Comparison of ENCODE assay signal across 8 mouse cellular contexts in the genomic region with DNA sequence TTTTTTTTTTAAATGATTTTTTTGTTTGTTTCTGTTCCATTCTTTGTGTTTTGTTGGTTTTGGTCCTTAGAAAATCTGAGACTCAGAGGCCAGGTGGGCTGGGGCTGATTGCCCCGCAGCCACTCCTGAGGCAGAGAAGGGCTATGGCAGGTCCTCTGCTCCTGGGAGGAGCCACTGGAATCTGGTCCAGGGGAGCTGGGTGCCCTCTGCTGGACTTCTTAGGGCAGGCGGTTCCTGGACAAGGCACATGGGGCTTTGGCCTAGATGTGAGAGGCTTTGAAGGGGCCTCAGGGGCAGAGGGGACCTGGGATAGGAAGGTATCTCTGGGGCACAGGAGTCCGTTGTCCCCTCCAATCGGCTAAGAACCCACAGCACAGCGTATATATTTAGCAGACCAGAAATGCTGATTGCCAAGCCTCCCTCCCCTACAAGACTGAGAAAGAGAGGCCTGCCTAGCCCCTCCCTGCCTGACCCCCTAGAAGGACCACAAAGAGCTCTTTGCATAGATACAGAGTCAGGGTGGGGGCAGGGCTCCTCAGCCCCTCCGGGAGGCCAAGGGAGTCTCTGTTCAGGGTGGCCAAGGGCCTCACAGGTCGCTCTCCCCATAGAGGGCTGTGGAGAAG. TPM values are rescaled to one million over a fixed set of nuclear protein-coding genes. Genes with fewer than 3 reads are reported as not detected.
A peak's percentile ranks its signal among the peaks of the same experiment; 100 is the strongest.
DNase-seq lines count a peak whose midpoint lies in the region; ATAC-seq and TF ChIP-seq lines count a peak whose summit lies in the region.

No protein-coding gene starts in this region.

- no peak overlapping the region for H3K4me2 ChIP-seq in hindbrain, embryonic 11.5 days (replicated peaks; ENCODE audit: low read depth, low read length)
- H3K4me2 ChIP-seq in hindbrain, embryonic 14.5 days (replicated peaks), result no peak overlapping the region
- H3K4me2 ChIP-seq in kidney, embryonic 14.5 days (replicated peaks; ENCODE audit: low read depth, low read length), result no peak overlapping the region

- ATAC-seq in hindbrain, embryonic 11.5 days (ENCODE audit: low FRiP score), result peak; percentile 62
- no peak; the same call in 1 of the 2 replicates for ATAC-seq in hindbrain, embryonic 14.5 days (ENCODE audit: low FRiP score)
- ATAC-seq in Patski, result peak; percentile 19
- peak; percentile 40; the same call in 1 of the 2 replicates for ATAC-seq in kidney, embryonic 14.5 days (ENCODE audit: low FRiP score, low TSS enrichment)

- peak; percentile 69 for DNase-seq in hindbrain, embryonic 11.5 days (ENCODE audit: low spot score)
- DNase-seq in hindbrain, embryonic 14.5 days (ENCODE audit: low spot score), result no peak
- DNase-seq in Patski (ENCODE audit: low read depth, low spot score), result no peak
- peak; percentile 60 for DNase-seq in gastrocnemius, postnatal 14 days
- DNase-seq in lung, postnatal 14 days, result peak; percentile 60
- no peak for DNase-seq in T-cell, adult 2 months (ENCODE audit: low spot score)

- in situ Hi-C loops in Patski (cut with MboI; ENCODE audit: low pct_unique_long_range_greater_than_20kb), result loop anchor here (10.0 kb wide), 1 partner anchor 141 kb away; no protein-coding TSS in a partner anchor

- peaks cover under 1% of the 10 kb centered on the region; the same call in 1 of the 2 replicates for H3K4me1 ChIP-seq in hindbrain, embryonic 11.5 days (replicated peaks; ENCODE audit: control insufficient read depth, insufficient read depth, low read length)
- H3K4me1 ChIP-seq in hindbrain, embryonic 14.5 days (replicated peaks; ENCODE audit: control insufficient read depth, insufficient read depth, low read length), result 0 out of 2 replicates have a peak, but pooled peaks cover 3% of the 10 kb centered on the region
- peaks cover under 1% of the 10 kb centered on the region; the same call in 1 of the 2 replicates for H3K4me1 ChIP-seq in kidney, embryonic 14.5 days (ENCODE audit: control insufficient read depth, insufficient read depth, low read length)
- H3K4me1 ChIP-seq in testis, adult 2 months (ENCODE audit: control insufficient read depth, insufficient read depth, low read length), result peaks cover 4% of the 10 kb centered on the region

- no peak overlapping the region for H3K9ac ChIP-seq in hindbrain, embryonic 11.5 days (ENCODE audit: low read depth, low read length)
- no peak overlapping the region for H3K9ac ChIP-seq in hindbrain, embryonic 14.5 days
- no peak overlapping the region for H3K9ac ChIP-seq in kidney, embryonic 14.5 days (ENCODE audit: low read depth, low read length)

- H3K4me3 ChIP-seq in hindbrain, embryonic 11.5 days (ENCODE audit: low read depth, low read length), result no peak overlapping the region
- H3K4me3 ChIP-seq in hindbrain, embryonic 14.5 days (replicated peaks; ENCODE audit: low read length), result no peak overlapping the region
- no peak overlapping the region for H3K4me3 ChIP-seq in kidney, embryonic 14.5 days (ENCODE audit: low read length)
- peak overlapping the region; percentile 6 for H3K4me3 ChIP-seq in testis, adult 2 months (ENCODE audit: control insufficient read depth, low read depth, low read length)

- H3K36me3 ChIP-seq in hindbrain, embryonic 11.5 days (ENCODE audit: control insufficient read depth, insufficient read depth, low read length), result peaks cover 14% of the 10 kb centered on the region
- peaks cover 75% of the 10 kb centered on the region for H3K36me3 ChIP-seq in hindbrain, embryonic 14.5 days (replicated peaks; ENCODE audit: control insufficient read depth, insufficient read depth)
- peaks cover 76% of the 10 kb centered on the region for H3K36me3 ChIP-seq in kidney, embryonic 14.5 days (ENCODE audit: control insufficient read depth, insufficient read depth, low read length)
- no peaks in the 10 kb centered on the region; the same call in none of the 2 replicates for H3K36me3 ChIP-seq in testis, adult 2 months (ENCODE audit: control insufficient read depth, insufficient read depth, low read length)

- TF ChIP-seq CTCF in Patski (IDR thresholded peaks at IDR 0.05), result no peak
- peak; percentile 33; the same call in 1 of the 2 replicates for TF ChIP-seq CTCF in testis, adult 2 months (IDR thresholded peaks at IDR 0.05; ENCODE audit: control insufficient read depth, insufficient read depth, insufficient replicate concordance, low read depth, low read length)

- no peak overlapping the region for H3K27ac ChIP-seq in hindbrain, embryonic 11.5 days (ENCODE audit: low read depth, low read length)
- no peak overlapping the region for H3K27ac ChIP-seq in hindbrain, embryonic 14.5 days
- H3K27ac ChIP-seq in kidney, embryonic 14.5 days (ENCODE audit: low read depth, low read length), result no peak overlapping the region
- H3K27ac ChIP-seq in testis, adult 2 months (ENCODE audit: control insufficient read depth, insufficient read depth, low read depth, low read length), result peak overlapping the region; percentile 64

- WGBS in hindbrain, embryonic 11.5 days, result 56% methylated on average over 7 of the region's 7 CpGs
- 55% methylated on average over 7 of the region's 7 CpGs for WGBS in hindbrain, embryonic 14.5 days
- WGBS in kidney, embryonic 14.5 days, result 50% methylated on average over 7 of the region's 7 CpGs

- intact Hi-C loops in gastrocnemius, postnatal 14 days (cut with DNase I; ENCODE audit: low total_unique reads), result loop anchor here (10.0 kb wide), 1 partner anchor 99 kb away; no protein-coding TSS in a partner anchor

- POLR2A ChIA-PET in Patski (lab: Charles Lee), result interaction anchor here (0.7 kb wide), 1 partner anchor 1776 kb away, joined by 3 read pairs; no protein-coding TSS in a partner anchor

- peaks cover 14% of the 10 kb centered on the region for H3K27me3 ChIP-seq in hindbrain, embryonic 11.5 days (ENCODE audit: control insufficient read depth, insufficient read depth, low read length)
- peaks cover 24% of the 10 kb centered on the region for H3K27me3 ChIP-seq in hindbrain, embryonic 14.5 days (ENCODE audit: control insufficient read depth, insufficient read depth, low read length)
- H3K27me3 ChIP-seq in Patski, result no peaks in the 10 kb centered on the region
- H3K27me3 ChIP-seq in kidney, embryonic 14.5 days (ENCODE audit: control insufficient read depth, insufficient read depth, low read length), result peaks cover 19% of the 10 kb centered on the region
- H3K27me3 ChIP-seq in testis, adult 2 months (ENCODE audit: control insufficient read depth, insufficient read depth, low read length), result no peaks in the 10 kb centered on the region

- CTCF ChIA-PET in Patski (lab: Charles Lee), result interaction anchor here (0.7 to 1.5 kb wide), 4 partner anchors 9 to 149 kb away, joined by 3 to 5 read pairs (median 4); no protein-coding TSS in a partner anchor

- no peak for TF ChIP-seq POLR2A in testis, adult 2 months (IDR thresholded peaks at IDR 0.05; ENCODE audit: control insufficient read depth, low read depth, low read length)

- no peaks in the 10 kb centered on the region for H3K9me3 ChIP-seq in hindbrain, embryonic 11.5 days (ENCODE audit: control insufficient read depth, low read length)
- no peaks in the 10 kb centered on the region for H3K9me3 ChIP-seq in hindbrain, embryonic 14.5 days (ENCODE audit: control insufficient read depth, low read length)
- H3K9me3 ChIP-seq in kidney, embryonic 14.5 days (ENCODE audit: control insufficient read depth, low read length), result no peaks in the 10 kb centered on the region

RNA-seq across cellular contexts. Expression of gene Capn12, which starts 12.5 kb away (rescaled TPM):
- polyA plus RNA-seq in hindbrain, embryonic 11.5 days (2014; fragmentation: Nextera tagmentation; extraction: Ambion mirVana), result 0.21 and 0.29 TPM in 2 replicates
- 0.09 and 0.24 TPM in 2 replicates for polyA plus RNA-seq in hindbrain, embryonic 14.5 days (2014; fragmentation: Nextera tagmentation; extraction: Ambion mirVana)
- polyA plus RNA-seq in Patski (2021), result 0.06 TPM
- total RNA-seq in gastrocnemius, postnatal 14 days (2021), result under 1 TPM; 0.10 to 0.13 TPM
- 0.51 and 0.64 TPM in 2 replicates for polyA plus RNA-seq in kidney, embryonic 14.5 days (2014; fragmentation: Nextera tagmentation; extraction: Ambion mirVana)
- 0.14 and 0.17 TPM in 2 replicates for polyA plus RNA-seq in testis, adult 2 months (2012; rRNA removed)

RNA-seq across cellular contexts. Expression of gene Lgals7, which starts 30.1 kb away (rescaled TPM):
- polyA plus RNA-seq in hindbrain, embryonic 11.5 days (2014; fragmentation: Nextera tagmentation; extraction: Ambion mirVana), result 1.7 and 2.7 TPM in 2 replicates
- polyA plus RNA-seq in hindbrain, embryonic 14.5 days (2014; fragmentation: Nextera tagmentation; extraction: Ambion mirVana), result 2.9 and 3.0 TPM in 2 replicates
- polyA plus RNA-seq in Patski (2021), result 0.74 TPM
- not detected for total RNA-seq in gastrocnemius, postnatal 14 days (2021)
- 1.1 and 4.0 TPM in 2 replicates for polyA plus RNA-seq in kidney, embryonic 14.5 days (2014; fragmentation: Nextera tagmentation; extraction: Ambion mirVana)
- 1.4 and 1.7 TPM in 2 replicates for polyA plus RNA-seq in testis, adult 2 months (2012; rRNA removed)

Comparison
In these comparisons a context has a peak if more than half of its experiments do, and no peak if none do; other contexts are left out.
1. DNase-seq: peak in hindbrain, embryonic 11.5 days (single experiment), gastrocnemius, postnatal 14 days (single experiment) and lung, postnatal 14 days (single experiment); none in hindbrain, embryonic 14.5 days (single experiment), Patski (single experiment) and T-cell, adult 2 months (single experiment).